Mouse (Mus musculus) embryonic fibroblast, embryonic 13.5 days (primary cell): ENCODE measurements around the gene Atpaf2. TPM values are rescaled to one million over a fixed set of nuclear protein-coding genes. Genes with fewer than 3 reads are reported as not detected.

Source experiments
- H3K27ac ChIP-seq: 2 replicates; pipeline ENCODE4 v1.5.1; 2012; ENCODE audit warnings: low read length, control low read depth, inconsistent platforms; ENCODE audit not compliant: insufficient read depth
- H3K4me1 ChIP-seq: 2 replicates; pipeline ENCODE4 v1.6.1; 2011; ENCODE audit warnings: low read length; ENCODE audit not compliant: control insufficient read depth, insufficient read depth
- H3K4me3 ChIP-seq: 2 replicates; pipeline ENCODE4 v1.5.1; 2011; ENCODE audit warnings: mild to moderate bottlenecking, control low read depth, low read length; ENCODE audit not compliant: insufficient read depth
- CTCF ChIP-seq: IDR thresholded peaks from 2 replicates; pipeline ENCODE4 v1.5.1; 2011; ENCODE audit warnings: mild to moderate bottlenecking, control low read depth, low read length, moderate library complexity, borderline replicate concordance; ENCODE audit not compliant: insufficient read depth
- POLR2A ChIP-seq: IDR thresholded peaks from 2 replicates; pipeline ENCODE4 v1.6.1; 2011; ENCODE audit warnings: low read depth, mild to moderate bottlenecking, control low read depth, low read length, moderate library complexity
- polyA plus RNA-seq: library from polyadenylated mRNA; stranded (reverse); fragments of >200 nt; gene quantifications from 2 replicates; pipeline ENCODE4 v1.2.4, GENCODE M21; 2011; ENCODE audit warnings: low read depth; ENCODE audit not compliant: missing spikeins, insufficient read length

Atpaf2 gene
- polyA plus RNA-seq, 1 experiment = 28.8 TPM

GRCm38 (mm10) chr11:60412173-60412572 lies 6.1 kb downstream of the Atpaf2 start:
- H3K27ac ChIP-seq = no peak overlapping the region

GRCm38 (mm10) chr11:60406606-60407005 lies 11.7 kb downstream of the Atpaf2 start:
- Histone ChIP-seq H3K4me3 (no peak overlapping the region), H3K27ac (no peak overlapping the region), H3K4me1 (no peaks in the 10 kb centered on the region)
- TF ChIP-seq POLR2A (no peak), CTCF (no peak)

More at GRCm38 (mm10) chr11:60412173-60412572, 6.1 kb downstream of the Atpaf2 start:
- H3K4me3 ChIP-seq = no peak overlapping the region
- peaks cover 3% of the 10 kb centered on the region; the same call in 1 of the 2 replicates for H3K4me1 ChIP-seq
- TF ChIP-seq POLR2A (no peak), CTCF (no peak)

- TF ChIP-seq CTCF (no peak), POLR2A (no peak)
- Histone ChIP-seq H3K27ac (no peak overlapping the region), H3K4me3 (no peak overlapping the region), H3K4me1 (no peaks in the 10 kb centered on the region)
These were observed 21.1 kb downstream of the Atpaf2 start for GRCm38 (mm10) chr11:60397172-60397571.

GRCm38 (mm10) chr11:60396546-60396945 lies 21.7 kb downstream of the Atpaf2 start:
- H3K4me1 ChIP-seq = no peaks in the 10 kb centered on the region
- no peak overlapping the region for H3K4me3 ChIP-seq
- H3K27ac ChIP-seq = no peak overlapping the region
- no peak for TF ChIP-seq CTCF
- no peak for TF ChIP-seq POLR2A

- no peak for TF ChIP-seq CTCF
- TF ChIP-seq POLR2A = no peak
- Histone ChIP-seq H3K4me1 (no peaks in the 10 kb centered on the region), H3K4me3 (no peak overlapping the region), H3K27ac (no peak overlapping the region)
These were observed 26.9 kb downstream of the Atpaf2 start for GRCm38 (mm10) chr11:60391346-60391745.

- Histone ChIP-seq H3K4me1 (no peaks in the 10 kb centered on the region), H3K4me3 (no peak overlapping the region), H3K27ac (no peak overlapping the region)
- TF ChIP-seq POLR2A = no peak
- no peak for TF ChIP-seq CTCF
These were observed 30.3 kb downstream of the Atpaf2 start for GRCm38 (mm10) chr11:60387944-60388343.

GRCm38 (mm10) chr11:60385946-60386345 lies 32.3 kb downstream of the Atpaf2 start:
- no peak for TF ChIP-seq CTCF
- no peak for TF ChIP-seq POLR2A
- H3K4me1 ChIP-seq = no peaks in the 10 kb centered on the region
- no peak overlapping the region for H3K4me3 ChIP-seq
- no peak overlapping the region for H3K27ac ChIP-seq

GRCm38 (mm10) chr11:60384762-60385421 lies 33.4 kb downstream of the Atpaf2 start:
- Histone ChIP-seq H3K4me3 (no peak overlapping the region), H3K27ac (no peak overlapping the region), H3K4me1 (no peaks in the 10 kb centered on the region)
- TF ChIP-seq POLR2A (no peak), CTCF (no peak)

GRCm38 (mm10) chr11:60383518-60383917 lies 34.7 kb downstream of the Atpaf2 start:
- H3K27ac ChIP-seq = no peak overlapping the region
- no peak overlapping the region for H3K4me3 ChIP-seq
- no peak for TF ChIP-seq CTCF
- no peak for TF ChIP-seq POLR2A
- H3K4me1 ChIP-seq = no peaks in the 10 kb centered on the region

GRCm38 (mm10) chr11:60374481-60374880 lies 43.8 kb downstream of the Atpaf2 start:
- H3K27ac ChIP-seq = no peak overlapping the region
- H3K4me1 ChIP-seq = no peaks in the 10 kb centered on the region
- TF ChIP-seq POLR2A (no peak), CTCF (no peak)
- H3K4me3 ChIP-seq = no peak overlapping the region
